Mouse (Mus musculus) liver, adult 2 months (tissue): ENCODE measurements around the gene Aff4.
"Not testable (repeated sequence)": the region's sequence is repeated elsewhere in the genome, so short reads cannot be mapped to it uniquely, and the experiment has no call there.

ENCODE experiments used
- CTCF ChIP-seq: fragments of 200-500 bp; IDR thresholded peaks from 2 replicates; pipeline ENCODE4 v1.5.1; 2011; ENCODE audit warnings: low read depth, low read length, control low read depth
- POLR2A ChIP-seq: fragments of 200-500 bp; IDR thresholded peaks from 2 replicates; pipeline ENCODE4 v1.6.1; 2011; ENCODE audit warnings: low read length, control low read depth; ENCODE audit not compliant: insufficient read depth; ENCODE audit errors: extremely low read depth

- not testable (repeated sequence) for TF ChIP-seq POLR2A, CTCF
These were observed 76.3 kb downstream of the Aff4 start for GRCm38 (mm10) chr11:53426914-53427313.
